Mouse (Mus musculus) E14TG2a.4 (cell line): ENCODE results near the gene Acoxl.

Experiments used
- H3K27me3 ChIP-seq: 2 replicates; pipeline ENCODE4 v1.6.1; 2014; ENCODE audit warnings: low read length, control low read depth; ENCODE audit not compliant: insufficient read depth
- H3K36me3 ChIP-seq: 2 replicates; pipeline ENCODE4 v1.6.1; 2014; ENCODE audit warnings: low read length, control low read depth; ENCODE audit not compliant: insufficient read depth
- H3K4me1 ChIP-seq: replicated peaks from 2 replicates; pipeline ENCODE4 v1.6.1; 2014; ENCODE audit warnings: low read depth, low read length, control low read depth
- H3K4me3 ChIP-seq: replicated peaks from 2 replicates; pipeline ENCODE4 v1.5.1; 2014; ENCODE audit warnings: mild to moderate bottlenecking, low read length
- H3K9me3 ChIP-seq: 2 replicates; pipeline ENCODE4 v1.6.1; 2014; ENCODE audit warnings: low read length, control low read depth
- CTCF ChIP-seq: conservative IDR thresholded peaks from 2 replicates; pipeline ENCODE4 v1.5.1; 2014; ENCODE audit warnings: low read length
- NANOG ChIP-seq: IDR thresholded peaks from 2 replicates; pipeline ENCODE4 v1.6.1; 2014; ENCODE audit warnings: borderline replicate concordance, low read length, mixed read lengths
- POU5F1 ChIP-seq: IDR thresholded peaks from 2 replicates; pipeline ENCODE4 v1.6.1; 2014; ENCODE audit warnings: low read length, borderline replicate concordance

The Acoxl gene

GRCm38 (mm10) chr2:128131503-128131902 is 292.8 kb downstream of the Acoxl start:
- H3K4me1 ChIP-seq: peaks cover 56% of the 10 kb centered on the region
- TF ChIP-seq NANOG (no peak), POU5F1 (no peak), CTCF (no peak)

GRCm38 (mm10) chr2:128132635-128133034 is 294.0 kb downstream of the Acoxl start:
- H3K9me3 ChIP-seq: no peaks in the 10 kb centered on the region
- TF ChIP-seq POU5F1 (no peak), CTCF (no peak), NANOG (no peak)
- no peak overlapping the region; the same call in 1 of the 2 replicates for H3K4me3 ChIP-seq
- H3K4me1 ChIP-seq: peaks cover 68% of the 10 kb centered on the region
- no peaks in the 10 kb centered on the region for H3K27me3 ChIP-seq
- H3K36me3 ChIP-seq: peaks cover 77% of the 10 kb centered on the region

More at GRCm38 (mm10) chr2:128131503-128131902, 292.8 kb downstream of the Acoxl start:
- Histone ChIP-seq H3K4me3 (no peak overlapping the region), H3K9me3 (no peaks in the 10 kb centered on the region), H3K27me3 (peaks cover 6% of the 10 kb centered on the region), H3K36me3 (peaks cover 66% of the 10 kb centered on the region)

- H3K27me3 ChIP-seq: no peaks in the 10 kb centered on the region
- TF ChIP-seq CTCF: no peak
- TF ChIP-seq NANOG: no peak
- TF ChIP-seq POU5F1: no peak
Measured at GRCm38 (mm10) chr2:128133865-128134264, 295.2 kb downstream of the Acoxl start.

GRCm38 (mm10) chr2:128134474-128134873 is 295.8 kb downstream of the Acoxl start:
- H3K27me3 ChIP-seq: no peaks in the 10 kb centered on the region
- no peaks in the 10 kb centered on the region for H3K9me3 ChIP-seq
- no peak overlapping the region for H3K4me3 ChIP-seq
- peaks cover 84% of the 10 kb centered on the region for H3K36me3 ChIP-seq
- H3K4me1 ChIP-seq: peaks cover 74% of the 10 kb centered on the region
- TF ChIP-seq NANOG (no peak), CTCF (no peak), POU5F1 (no peak)

More at GRCm38 (mm10) chr2:128133865-128134264, 295.2 kb downstream of the Acoxl start:
- peaks cover 85% of the 10 kb centered on the region for H3K36me3 ChIP-seq
- no peak overlapping the region for H3K4me3 ChIP-seq
- no peaks in the 10 kb centered on the region for H3K9me3 ChIP-seq
- H3K4me1 ChIP-seq: peaks cover 72% of the 10 kb centered on the region

GRCm38 (mm10) chr2:128134948-128135347 is 296.3 kb downstream of the Acoxl start:
- no peak overlapping the region for H3K4me3 ChIP-seq
- H3K27me3 ChIP-seq: no peaks in the 10 kb centered on the region
- peaks cover 79% of the 10 kb centered on the region for H3K4me1 ChIP-seq
- H3K9me3 ChIP-seq: no peaks in the 10 kb centered on the region
- no peak for TF ChIP-seq NANOG
- no peak for TF ChIP-seq CTCF
- TF ChIP-seq POU5F1: no peak
- peaks cover 83% of the 10 kb centered on the region for H3K36me3 ChIP-seq

- TF ChIP-seq NANOG (no peak), POU5F1 (no peak), CTCF (no peak)
- Histone ChIP-seq H3K36me3 (peaks cover 73% of the 10 kb centered on the region), H3K4me1 (peaks cover 80% of the 10 kb centered on the region), H3K9me3 (no peaks in the 10 kb centered on the region), H3K27me3 (no peaks in the 10 kb centered on the region), H3K4me3 (no peak overlapping the region)
Measured at GRCm38 (mm10) chr2:128136769-128137433, 298.2 kb downstream of the Acoxl start.

- no peak overlapping the region for H3K4me3 ChIP-seq
- peaks cover 78% of the 10 kb centered on the region for H3K36me3 ChIP-seq
- no peaks in the 10 kb centered on the region for H3K27me3 ChIP-seq
- TF ChIP-seq NANOG (no peak; the same call in 1 of the 2 replicates), CTCF (no peak), POU5F1 (no peak)
- H3K9me3 ChIP-seq: no peaks in the 10 kb centered on the region
- peaks cover 74% of the 10 kb centered on the region for H3K4me1 ChIP-seq
Measured at GRCm38 (mm10) chr2:128137480-128138276, 299.0 kb downstream of the Acoxl start.

- Histone ChIP-seq H3K4me3 (no peak overlapping the region), H3K36me3 (peaks cover 82% of the 10 kb centered on the region), H3K27me3 (no peaks in the 10 kb centered on the region), H3K4me1 (peaks cover 61% of the 10 kb centered on the region), H3K9me3 (no peaks in the 10 kb centered on the region)
- TF ChIP-seq CTCF: no peak
- TF ChIP-seq NANOG: no peak
- TF ChIP-seq POU5F1: no peak
Measured at GRCm38 (mm10) chr2:128138924-128139323, 300.2 kb downstream of the Acoxl start.

- Histone ChIP-seq H3K4me1 (peaks cover 53% of the 10 kb centered on the region), H3K36me3 (peaks cover 83% of the 10 kb centered on the region), H3K9me3 (no peaks in the 10 kb centered on the region), H3K27me3 (no peaks in the 10 kb centered on the region), H3K4me3 (no peak overlapping the region)
- TF ChIP-seq CTCF: no peak
- TF ChIP-seq NANOG: no peak
- no peak for TF ChIP-seq POU5F1
Measured at GRCm38 (mm10) chr2:128139781-128140180, 301.1 kb downstream of the Acoxl start.
